Mouse (Mus musculus) midbrain, postnatal 0 days (tissue): ENCODE measurements around the gene C4b. TPM values are rescaled to one million over a fixed set of nuclear protein-coding genes. Genes with fewer than 3 reads are reported as not detected.
"Not testable (repeated sequence)": the region's sequence is repeated elsewhere in the genome, so short reads cannot be mapped to it uniquely, and the experiment has no call there.

Experiments used
- ATAC-seq: fragments of 200-750 bp; cut with Nextera tagmentation; 2 replicates; pipeline ENCODE4 v1.8.0; 2017; ENCODE audit warnings: moderate number of reproducible peaks, mild to moderate bottlenecking, moderate TSS enrichment, moderate library complexity; ENCODE audit not compliant: low FRiP score
- DNase-seq: peaks from one replicate; pipeline ENCODE4 v3.0.0-alpha.2; 2015; ENCODE audit warnings: low spot score
- H3K27ac ChIP-seq: fragments of 300-500 bp; sonication (generic); 2 replicates; pipeline ENCODE4 v1.5.1; 2014; ENCODE audit warnings: low read depth, mild to moderate bottlenecking, low read length, mixed read lengths
- H3K27me3 ChIP-seq: fragments of 300-500 bp; sonication (generic); 2 replicates; pipeline ENCODE4 v1.6.1; 2014; ENCODE audit warnings: low read length, control low read depth, mixed read lengths; ENCODE audit not compliant: insufficient read depth
- H3K36me3 ChIP-seq: fragments of 300-500 bp; sonication (generic); 2 replicates; pipeline ENCODE4 v1.6.1; 2014; ENCODE audit warnings: low read length, control low read depth, mixed read lengths; ENCODE audit not compliant: insufficient read depth
- H3K4me1 ChIP-seq: fragments of 300-500 bp; sonication (generic); 2 replicates; pipeline ENCODE4 v1.6.1; 2014; ENCODE audit warnings: mild to moderate bottlenecking, control low read depth, antibody characterized with exemption, low read length, mixed read lengths; ENCODE audit not compliant: insufficient read depth
- H3K4me2 ChIP-seq: fragments of 300-500 bp; sonication (generic); 2 replicates; pipeline ENCODE4 v1.6.1; 2014; ENCODE audit warnings: low read depth, mild to moderate bottlenecking, low read length, mixed read lengths; ENCODE audit not compliant: poor library complexity, severe bottlenecking
- H3K4me3 ChIP-seq: fragments of 300-500 bp; sonication (generic); 2 replicates; pipeline ENCODE4 v1.5.1; 2014; ENCODE audit warnings: low read depth, mild to moderate bottlenecking, low read length, moderate library complexity
- H3K9ac ChIP-seq: fragments of 300-500 bp; sonication (generic); replicated peaks from 2 replicates; pipeline ENCODE4 v1.6.1; 2014; ENCODE audit warnings: mild to moderate bottlenecking, low read length, moderate library complexity, mixed read lengths; ENCODE audit not compliant: poor library complexity, severe bottlenecking
- H3K9me3 ChIP-seq: fragments of 300-500 bp; sonication (generic); 2 replicates; pipeline ENCODE4 v1.6.1; 2016; ENCODE audit warnings: low read length, control low read depth
- CTCF ChIP-seq: IDR thresholded peaks from 2 replicates; pipeline ENCODE4 v1.5.1; 2016; ENCODE audit warnings: antibody characterized with exemption, mild to moderate bottlenecking
- WGBS: fragments of 180-500 bp; shearing (Covaris S2); extraction: QIAGEN DNeasy Blood & Tissue Kit; methylation state at CpG from one replicate; pipeline ENCODE4 v1.1.7; 2014; 5-methylcytosine and 5-hydroxymethylcytosine counted together
- polyA plus RNA-seq: library from polyadenylated mRNA; unstranded; fragments of >200 nt; fragmentation: Nextera tagmentation; extraction: Ambion mirVana; gene quantifications from 2 replicates; pipeline ENCODE4 v1.2.1, GENCODE M21; 2015
- total RNA-seq: library from RNA; depleted of rRNA; stranded (reverse); fragments of >200 nt; gene quantifications from 2 replicates; pipeline ENCODE4 v1.2.3, GENCODE M21; 2014

The C4b gene
- total and polyA plus RNA-seq, 2 experiments from 2014 or later: 0.67 to 1.5 TPM

DNA sequence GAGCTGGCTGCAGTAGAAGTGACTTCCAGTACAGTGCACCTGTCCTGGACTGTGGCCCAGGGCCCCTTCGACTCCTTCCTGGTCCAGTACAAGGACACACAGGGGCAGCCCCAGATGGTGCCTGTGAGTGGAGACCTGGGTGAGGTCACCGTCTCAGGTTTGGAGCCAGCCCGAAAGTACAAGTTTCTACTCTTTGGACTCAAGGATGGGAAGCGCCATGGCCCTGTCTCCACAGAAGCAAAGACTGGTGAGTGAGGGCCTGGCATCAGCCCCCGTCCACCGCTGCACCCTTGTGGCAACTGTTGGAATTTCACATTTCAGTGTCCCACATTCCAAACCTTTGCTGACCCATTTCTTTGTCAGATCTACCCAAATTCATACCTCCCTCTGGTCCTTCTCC, 30.7 kb downstream of the C4b start:
- peak; percentile 60 for TF ChIP-seq CTCF
- WGBS: 41% methylated on average over 6 of the region's 6 CpGs

DNA sequence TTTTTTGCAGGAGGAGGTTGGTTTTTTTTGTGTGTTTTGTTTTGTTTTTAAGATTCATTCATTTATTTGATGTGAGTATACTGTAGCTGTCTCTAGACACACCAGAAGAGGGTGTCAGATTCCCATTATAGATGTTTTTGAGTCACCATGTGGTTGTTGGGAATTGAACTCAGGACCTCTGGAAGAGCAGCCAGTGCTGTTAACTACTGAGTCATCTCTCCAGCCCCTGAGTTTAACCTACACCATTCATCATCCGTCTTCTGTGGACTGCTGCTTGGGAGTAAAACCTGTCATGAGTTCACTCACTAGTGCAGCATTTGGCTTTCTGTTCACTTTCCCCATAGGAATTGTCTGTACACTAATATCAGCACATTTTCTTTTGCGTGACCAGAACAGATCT, 37.2 kb downstream of the C4b start:
- not testable (repeated sequence) for H3K9me3 ChIP-seq, H3K27me3 ChIP-seq, H3K36me3 ChIP-seq, H3K27ac ChIP-seq, DNase-seq, H3K4me3 ChIP-seq, ATAC-seq, H3K4me2 ChIP-seq, H3K9ac ChIP-seq, H3K4me1 ChIP-seq
- 80% methylated on average over 2 of the region's 2 CpGs for WGBS

More for the DNA sequence above, 30.7 kb downstream of the C4b start:
- Histone ChIP-seq H3K4me3 (no peak overlapping the region), H3K4me1 (no peaks in the 10 kb centered on the region), H3K9ac (no peak overlapping the region), H3K27ac (no peak overlapping the region), H3K36me3 (no peaks in the 10 kb centered on the region), H3K4me2 (no peak overlapping the region), H3K27me3 (no peaks in the 10 kb centered on the region), H3K9me3 (no peaks in the 10 kb centered on the region)
- peak; percentile 15 for DNase-seq
- ATAC-seq: no peak

DNA sequence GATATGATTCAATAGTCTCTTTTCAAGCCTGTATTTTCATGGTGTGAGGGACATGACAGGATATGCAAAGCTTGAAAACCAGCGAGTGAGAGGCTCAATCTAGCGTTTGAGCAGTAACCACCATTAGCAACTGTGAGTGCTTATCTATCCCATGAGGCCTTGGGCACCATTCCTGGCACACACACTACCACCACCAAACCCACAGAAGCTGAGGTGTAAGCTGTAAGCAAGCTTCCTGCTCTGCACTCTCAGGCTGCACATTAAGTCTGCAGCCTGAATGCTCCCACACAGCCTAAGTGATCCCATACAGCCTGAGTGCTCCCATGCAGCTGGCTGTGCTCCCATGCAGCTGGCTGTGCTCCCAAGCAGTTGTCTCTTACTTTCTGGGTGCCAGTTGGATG, 43.0 kb downstream of the C4b start:
- Histone ChIP-seq H3K27ac (no peak overlapping the region), H3K36me3 (no peaks in the 10 kb centered on the region), H3K4me1 (peaks cover 3% of the 10 kb centered on the region; the same call in 1 of the 2 replicates), H3K9me3 (no peaks in the 10 kb centered on the region), H3K4me3 (no peak overlapping the region), H3K27me3 (no peaks in the 10 kb centered on the region), H3K9ac (no peak overlapping the region), H3K4me2 (no peak overlapping the region)
- no peak for DNase-seq
- WGBS: 55% methylated on average over 2 of the region's 2 CpGs
- ATAC-seq: no peak
- no peak for TF ChIP-seq CTCF

DNA sequence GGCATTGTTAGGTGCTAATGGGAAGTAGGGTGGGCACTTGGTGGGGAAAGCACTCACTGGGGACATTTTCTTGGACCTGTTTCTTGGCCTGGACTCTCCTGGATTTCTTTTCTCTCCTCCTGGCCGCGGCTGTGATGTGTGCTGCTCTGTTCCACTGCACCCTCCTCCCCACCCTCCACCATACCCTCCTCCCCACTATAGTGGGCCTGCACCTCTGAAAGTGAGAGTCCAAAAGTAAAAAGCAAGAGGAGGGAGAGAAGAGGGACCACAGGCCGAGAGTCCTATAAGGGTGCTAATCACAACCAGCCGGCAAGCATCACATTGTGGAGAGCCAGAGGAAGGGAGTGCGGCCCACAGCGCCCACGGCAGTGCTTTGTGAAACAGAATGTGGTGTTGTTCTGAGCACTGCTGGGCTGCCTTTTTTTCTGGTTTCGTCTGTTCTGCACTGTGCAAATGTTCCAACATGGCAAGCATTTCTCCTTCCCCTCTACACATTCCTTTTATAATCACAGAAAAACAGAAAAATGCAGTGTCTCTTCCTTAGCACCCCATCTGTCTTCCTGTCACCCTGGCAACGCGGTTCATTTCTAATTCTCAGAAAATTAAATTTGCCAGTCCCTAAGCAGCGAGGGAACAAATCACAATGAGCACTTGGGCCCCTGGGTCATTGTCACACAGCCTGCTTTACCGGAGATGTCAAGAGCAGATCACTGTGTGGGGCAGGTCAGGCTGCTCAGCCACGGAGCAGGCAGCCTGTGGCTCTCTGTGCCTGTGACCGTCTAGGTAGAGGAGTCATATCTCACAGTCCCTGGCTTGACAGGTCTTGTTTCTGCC, 43.9 kb downstream of the C4b start:
- peak overlapping the region; percentile 51 for H3K27ac ChIP-seq
- no peak overlapping the region for H3K4me2 ChIP-seq
- DNase-seq: peak; percentile 33
- H3K4me3 ChIP-seq: no peak overlapping the region
- H3K9ac ChIP-seq: 0 out of 2 replicates have a peak overlapping the region, but pooled peaks have one; percentile 8
- no peak for TF ChIP-seq CTCF
- peak; percentile 56; the same call in 1 of the 2 replicates for ATAC-seq
- no peaks in the 10 kb centered on the region for H3K9me3 ChIP-seq
- no peaks in the 10 kb centered on the region for H3K27me3 ChIP-seq
- H3K4me1 ChIP-seq: peaks cover 3% of the 10 kb centered on the region; the same call in 1 of the 2 replicates
- WGBS: 40% methylated on average over 14 of the region's 14 CpGs
- H3K36me3 ChIP-seq: no peaks in the 10 kb centered on the region

DNA sequence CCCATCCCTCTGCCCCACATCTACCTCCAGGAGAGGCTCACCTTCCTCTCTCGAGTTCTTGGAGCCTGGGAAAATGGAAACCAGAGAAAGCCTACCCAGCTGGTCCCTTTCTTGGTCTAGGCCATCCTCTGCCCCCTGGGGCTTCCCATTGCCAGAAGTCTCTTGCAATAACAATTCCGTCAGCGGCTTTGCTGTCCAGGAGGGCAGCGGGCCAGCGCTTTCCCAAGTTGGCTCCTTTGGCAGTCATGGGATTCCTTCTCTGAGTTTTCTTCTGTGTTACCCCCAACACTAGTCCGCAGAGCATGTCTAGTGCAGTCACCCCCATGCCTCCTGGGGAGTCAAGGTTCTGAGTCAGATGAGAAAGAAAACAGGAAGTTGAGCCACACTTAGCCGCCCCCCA, 50.8 kb downstream of the C4b start:
- Histone ChIP-seq H3K27me3 (no peaks in the 10 kb centered on the region), H3K4me3 (no peak overlapping the region), H3K4me2 (no peak overlapping the region), H3K9ac (no peak overlapping the region), H3K9me3 (no peaks in the 10 kb centered on the region), H3K27ac (no peak overlapping the region), H3K36me3 (no peaks in the 10 kb centered on the region), H3K4me1 (no peaks in the 10 kb centered on the region)
- no peak for ATAC-seq
- TF ChIP-seq CTCF: no peak
- 62% methylated on average over 7 of the region's 7 CpGs for WGBS
- no peak for DNase-seq

DNA sequence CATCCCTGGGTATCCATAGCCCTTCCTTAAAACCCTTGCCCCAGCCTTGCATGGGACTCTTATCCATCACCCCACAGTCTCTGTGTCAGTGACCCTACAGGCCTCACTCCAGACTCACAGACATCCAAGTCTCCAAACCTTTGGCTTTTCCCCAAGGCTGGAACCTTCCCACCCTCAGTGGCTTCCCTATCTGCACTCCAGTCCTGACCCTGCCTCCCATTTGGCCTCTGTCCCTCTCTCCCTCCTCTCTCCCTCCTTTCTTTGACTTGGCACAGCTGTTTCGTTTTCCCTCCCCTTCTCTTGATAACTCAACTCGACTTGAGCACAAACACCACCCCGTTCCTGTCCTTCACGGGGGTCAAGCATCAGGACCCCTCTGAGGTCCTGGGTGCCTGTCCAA, 53.2 kb downstream of the C4b start:
- Histone ChIP-seq H3K4me1 (no peaks in the 10 kb centered on the region), H3K4me3 (no peak overlapping the region), H3K9me3 (no peaks in the 10 kb centered on the region), H3K27me3 (no peaks in the 10 kb centered on the region), H3K27ac (no peak overlapping the region), H3K4me2 (no peak overlapping the region), H3K36me3 (no peaks in the 10 kb centered on the region), H3K9ac (no peak overlapping the region)
- ATAC-seq (no peak), DNase-seq (no peak)
- no peak for TF ChIP-seq CTCF
- whole genome bisulfite sequencing: 62% methylated on average over 4 of the region's 4 CpGs
